Mouse (Mus musculus) embryonic fibroblast, embryonic 13.5 days (primary cell): ENCODE measurements at regions not wholly inside any gene's neighbourhood (a gene's known extent, or its start where the extent isn't known, plus 50 kb on each side); places are given as distances from the start of the nearest gene placed in this dataset.

Source experiments
- CTCF ChIP-seq: IDR thresholded peaks from 2 replicates; pipeline ENCODE4 v1.5.1; 2011; ENCODE audit warnings: mild to moderate bottlenecking, control low read depth, low read length, moderate library complexity, borderline replicate concordance; ENCODE audit not compliant: insufficient read depth
- POLR2A ChIP-seq: IDR thresholded peaks from 2 replicates; pipeline ENCODE4 v1.6.1; 2011; ENCODE audit warnings: low read depth, mild to moderate bottlenecking, control low read depth, low read length, moderate library complexity

DNA sequence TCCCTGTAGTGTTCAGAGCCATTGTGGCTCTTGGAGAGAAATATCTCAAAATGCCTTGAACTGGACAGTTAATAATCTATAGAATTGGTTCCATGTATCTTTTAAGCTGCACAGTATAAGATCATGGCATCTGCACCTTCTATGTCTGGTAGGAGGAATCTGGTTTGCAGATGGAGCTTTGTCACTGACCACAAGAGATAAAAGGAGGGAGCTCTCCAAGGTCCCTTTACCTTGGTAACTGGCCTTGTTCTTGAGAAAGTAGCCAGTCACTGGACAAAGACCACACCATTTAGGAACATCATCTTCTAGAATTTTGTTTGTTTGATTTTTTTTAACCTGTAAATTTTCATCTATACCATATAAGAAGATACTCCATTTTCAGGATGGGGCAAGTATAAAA, 52.5 kb upstream of the Plcb4 start:
- TF ChIP-seq CTCF (no peak), POLR2A (no peak)
